In genomic region chr1:37674266-37674665, GRCm38 (mm10) we compare ENCODE assay signal across 14 mouse cellular contexts.
"Had no signal": no experiment of that assay in that cellular context is flagged by ENCODE, and none has a peak within 500 bp of the region (broad histone marks: within the 10 kb centered on the region; RNA-seq: fewer than 3 reads in every experiment).

No protein-coding gene starts in this region.

- ATAC-seq: hindbrain, embryonic 16.5 days; inflammation-experienced regulatory T-cells, adult 6 months; intestine, postnatal 0 days had no signal

- H3K9me3 ChIP-seq: limb, embryonic 12.5 days; liver, embryonic 13.5 days; midbrain, embryonic 12.5 days; stomach, embryonic 15.5 days had no signal

- DNase-seq: kidney, adult 8-10 months; kidney, postnatal 25 days; liver; liver, embryonic 13.5 days; lung, postnatal 10 days; right cerebral cortex, postnatal 14 days; thymus, adult 2 months; thymus, postnatal 25 days had no signal

- H3K4me1 ChIP-seq: limb, embryonic 12.5 days; liver, embryonic 13.5 days; midbrain, embryonic 12.5 days; stomach, embryonic 15.5 days had no signal

- H3K9ac ChIP-seq: limb, embryonic 12.5 days; liver, embryonic 13.5 days; midbrain, embryonic 12.5 days; stomach, embryonic 15.5 days had no signal

- H3K27me3 ChIP-seq: limb, embryonic 12.5 days; liver, embryonic 13.5 days; midbrain, embryonic 12.5 days; stomach, embryonic 15.5 days had no signal

- H3K4me2 ChIP-seq: limb, embryonic 12.5 days; liver, embryonic 13.5 days; midbrain, embryonic 12.5 days; stomach, embryonic 15.5 days had no signal

- H3K27ac ChIP-seq: limb, embryonic 12.5 days; liver, embryonic 13.5 days; midbrain, embryonic 12.5 days; stomach, embryonic 15.5 days had no signal

- H3K36me3 ChIP-seq: limb, embryonic 12.5 days; liver, embryonic 13.5 days; midbrain, embryonic 12.5 days; stomach, embryonic 15.5 days had no signal

- H3K4me3 ChIP-seq: limb, embryonic 12.5 days; liver, embryonic 13.5 days; midbrain, embryonic 12.5 days; stomach, embryonic 15.5 days had no signal
